Mouse (Mus musculus) thymus, adult 18-20 months (tissue): ENCODE results near the gene Ppih.
"Not testable (repeated sequence)": the region's sequence is repeated elsewhere in the genome, so short reads cannot be mapped to it uniquely, and the experiment has no call there.

Experiments
- DNase-seq, 2 experiments: peaks; one replicate each; pipeline ENCODE4 v3.0.0; 2022; ENCODE audit warnings: mixed read lengths in 2 of 2

The Ppih gene

DNA sequence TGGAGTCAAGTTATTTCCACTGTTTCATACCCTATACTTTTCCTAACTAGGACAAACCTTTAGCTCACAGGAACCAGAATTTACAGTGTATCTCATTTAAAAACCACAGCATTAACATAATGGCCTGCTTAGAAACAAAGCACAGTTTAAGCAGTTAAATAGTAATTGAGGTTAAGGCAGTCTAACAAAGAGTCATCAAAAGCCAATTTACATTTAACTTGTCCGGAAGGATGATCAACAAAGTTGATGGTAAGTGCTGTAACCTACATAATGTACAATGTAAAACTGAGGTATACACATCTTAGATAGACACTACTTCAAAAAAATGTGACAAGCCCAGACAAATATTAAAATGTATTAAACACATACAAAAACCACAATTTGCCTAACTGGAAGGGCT is 28.4 kb downstream of the Ppih start:
- DNase-seq: no peak

DNA sequence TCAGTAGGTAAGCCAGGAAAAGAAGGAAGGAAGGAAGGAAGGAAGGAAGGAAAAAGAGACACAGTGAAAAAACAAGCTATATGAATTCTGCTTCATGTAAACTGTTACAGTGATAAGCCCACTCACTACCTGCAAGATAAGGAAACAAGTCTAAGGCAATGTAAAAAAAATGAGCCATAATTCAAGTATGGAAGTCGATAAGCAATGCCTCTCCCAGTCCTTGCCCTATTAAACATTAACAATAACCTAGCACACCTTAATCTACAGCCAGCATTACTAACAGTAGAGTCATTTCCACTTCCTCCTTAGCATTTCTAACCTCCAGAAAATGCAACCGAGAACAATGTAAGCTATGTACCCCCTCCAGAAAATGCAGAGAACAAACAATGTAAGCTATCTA is 35.0 kb downstream of the Ppih start:
- no peak for DNase-seq

DNA sequence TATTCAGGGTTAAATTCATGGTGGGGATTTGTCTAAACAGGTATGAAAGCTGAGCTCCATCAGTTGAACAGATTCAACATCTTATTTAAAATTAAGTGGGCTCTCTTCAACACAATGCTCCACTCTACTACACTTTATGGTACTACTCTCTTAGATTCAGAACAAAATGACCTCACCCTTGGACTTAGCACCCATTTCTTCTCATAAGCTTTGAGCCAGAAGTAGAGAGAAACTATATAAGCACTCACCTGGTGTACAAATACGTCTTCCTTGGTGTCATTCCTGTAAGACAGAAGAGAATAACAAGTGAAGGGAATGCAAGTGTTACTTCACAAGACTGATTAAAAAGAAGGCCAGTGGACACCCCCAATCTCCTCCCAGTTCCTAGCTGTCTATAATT is 35.5 kb downstream of the Ppih start:
- DNase-seq: no peak

DNA sequence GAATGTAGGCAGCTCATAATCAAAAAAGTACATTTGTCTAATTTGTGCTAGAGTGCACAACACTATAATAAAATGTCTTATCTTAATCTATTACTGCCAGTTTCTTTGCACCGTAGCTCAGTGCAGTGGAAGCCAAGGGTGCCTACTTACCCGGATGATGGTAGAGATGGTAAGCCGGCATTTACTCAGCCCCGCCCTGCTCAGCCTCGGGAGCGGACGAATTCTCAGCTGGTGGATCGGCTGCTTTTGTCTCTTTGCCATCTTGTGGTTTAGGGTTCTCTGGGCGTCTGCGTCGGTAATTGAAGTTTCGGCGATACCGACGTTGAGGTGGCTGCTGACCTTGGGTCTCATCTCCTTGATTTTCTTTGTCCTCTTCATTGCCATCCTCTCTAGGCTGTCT is 41.6 kb downstream of the Ppih start:
- not testable (repeated sequence) for DNase-seq

DNA sequence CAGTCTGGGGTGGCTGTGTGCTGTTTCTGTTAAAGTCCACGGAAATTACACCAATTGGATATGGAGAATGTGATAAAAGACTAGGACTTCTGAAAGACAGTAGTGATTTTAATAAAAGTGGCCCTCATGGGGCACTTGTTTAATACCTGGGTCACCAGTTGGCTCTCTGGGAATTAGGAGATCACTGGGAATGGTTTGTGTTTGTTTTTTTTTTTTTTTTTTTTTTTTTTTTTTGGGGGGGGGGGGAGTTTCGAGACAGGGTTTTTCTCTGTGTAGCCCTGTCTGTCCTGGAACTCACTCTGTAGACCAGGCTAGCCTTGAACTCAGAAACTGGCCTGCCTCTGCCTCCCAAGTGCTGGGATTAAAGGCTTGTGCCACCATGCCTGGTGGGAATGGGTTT is 44.6 kb downstream of the Ppih start:
- no peak for DNase-seq

DNA sequence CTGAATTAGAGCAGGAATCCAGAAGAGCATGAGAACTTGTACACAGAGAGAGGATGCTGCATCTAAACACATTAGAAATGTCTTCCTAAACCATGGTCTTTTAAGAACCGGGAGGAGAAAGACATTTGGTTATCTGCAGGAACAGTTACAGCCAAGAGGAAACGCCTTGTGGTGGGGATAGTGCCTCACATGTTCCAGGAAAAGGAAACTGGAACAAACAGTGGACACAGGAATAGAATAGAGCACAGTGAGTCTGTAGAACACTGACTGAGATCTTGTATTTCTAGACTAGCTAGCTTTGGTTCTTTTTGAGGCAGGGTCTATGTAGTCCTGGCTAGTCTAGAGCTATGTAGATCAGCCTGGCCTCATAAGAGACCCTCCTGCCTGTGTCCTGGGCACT is 45.1 kb downstream of the Ppih start:
- DNase-seq: no peak

DNA sequence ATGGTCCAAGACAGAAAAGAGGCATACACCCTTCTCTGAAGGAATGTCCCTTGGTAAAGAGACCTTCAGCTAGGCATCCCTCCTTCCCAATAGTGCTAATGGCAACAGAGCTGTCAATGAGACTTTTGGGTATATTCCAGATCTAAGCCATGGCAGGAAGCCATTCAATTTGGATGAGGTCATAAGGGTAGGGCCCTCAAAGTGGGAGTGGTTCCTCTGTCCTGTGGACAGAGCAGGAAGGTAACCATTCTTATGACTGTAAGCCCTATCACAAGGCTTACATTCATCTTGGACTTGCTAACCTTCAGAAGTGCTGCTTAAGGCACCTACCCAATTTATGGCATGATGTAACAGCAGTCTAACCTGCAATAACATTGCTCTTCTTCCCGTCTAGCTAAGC is 45.7 kb downstream of the Ppih start:
- DNase-seq: no peak

DNA sequence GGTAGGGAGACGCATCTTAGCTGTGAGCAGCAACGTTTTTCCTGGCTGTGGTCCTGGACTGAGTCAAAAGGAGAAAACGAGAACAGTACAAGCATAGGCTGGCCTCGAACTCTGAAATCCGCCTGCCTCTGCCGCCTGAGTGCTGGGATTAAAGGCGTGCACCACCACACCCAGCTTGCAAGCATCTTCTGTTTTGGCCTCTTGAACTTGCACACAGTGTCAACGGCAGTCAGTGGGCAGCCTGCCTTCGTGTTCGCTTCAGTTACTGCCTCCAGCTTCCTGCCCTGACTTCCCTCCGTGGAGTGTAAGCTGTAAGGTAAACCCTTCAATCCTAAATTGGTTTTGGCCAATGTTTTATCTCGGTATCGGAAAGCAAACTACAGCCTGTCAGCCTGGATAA is 53.7 kb downstream of the Ppih start:
- DNase-seq: no peak

DNA sequence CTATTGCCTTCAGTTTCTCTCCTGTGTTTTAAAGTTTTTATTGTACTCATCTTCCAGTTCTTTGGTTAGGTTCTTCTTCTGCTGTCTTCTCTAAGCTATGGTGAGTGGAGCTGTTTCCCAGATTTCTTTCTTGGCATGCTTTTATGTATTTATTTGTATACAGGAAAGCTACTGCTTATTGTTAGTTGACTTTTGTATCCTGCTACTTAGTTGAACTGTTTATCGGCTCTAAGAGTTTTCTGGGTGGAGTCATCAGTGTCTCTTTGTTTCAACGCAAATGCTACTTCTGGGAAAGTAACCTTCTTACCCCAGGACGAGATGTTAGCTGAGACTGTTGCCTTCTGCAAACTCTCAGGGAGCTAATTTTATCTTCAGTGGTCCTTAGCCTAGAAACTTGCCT is 56.9 kb downstream of the Ppih start:
- DNase-seq: no peak

DNA sequence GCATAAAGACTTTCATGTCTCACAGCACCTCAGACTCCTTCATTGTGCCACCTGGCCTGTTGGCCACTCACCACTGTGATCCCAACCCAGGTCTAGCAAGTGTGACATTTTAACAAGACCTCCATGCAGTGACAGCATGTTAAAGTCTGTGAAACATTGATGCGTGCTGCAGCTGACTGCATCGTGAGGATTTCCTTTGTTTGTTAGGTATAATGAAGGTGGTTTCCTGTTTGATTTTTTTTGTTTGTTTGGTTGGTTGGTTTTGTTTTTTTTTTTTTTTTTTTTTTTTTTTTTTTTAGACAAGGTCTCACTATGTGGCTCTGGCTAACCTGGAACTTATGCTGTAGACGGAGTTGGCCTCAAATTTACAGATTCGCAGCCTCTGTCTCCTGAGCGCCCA is 57.9 kb downstream of the Ppih start:
- DNase-seq: no peak

DNA sequence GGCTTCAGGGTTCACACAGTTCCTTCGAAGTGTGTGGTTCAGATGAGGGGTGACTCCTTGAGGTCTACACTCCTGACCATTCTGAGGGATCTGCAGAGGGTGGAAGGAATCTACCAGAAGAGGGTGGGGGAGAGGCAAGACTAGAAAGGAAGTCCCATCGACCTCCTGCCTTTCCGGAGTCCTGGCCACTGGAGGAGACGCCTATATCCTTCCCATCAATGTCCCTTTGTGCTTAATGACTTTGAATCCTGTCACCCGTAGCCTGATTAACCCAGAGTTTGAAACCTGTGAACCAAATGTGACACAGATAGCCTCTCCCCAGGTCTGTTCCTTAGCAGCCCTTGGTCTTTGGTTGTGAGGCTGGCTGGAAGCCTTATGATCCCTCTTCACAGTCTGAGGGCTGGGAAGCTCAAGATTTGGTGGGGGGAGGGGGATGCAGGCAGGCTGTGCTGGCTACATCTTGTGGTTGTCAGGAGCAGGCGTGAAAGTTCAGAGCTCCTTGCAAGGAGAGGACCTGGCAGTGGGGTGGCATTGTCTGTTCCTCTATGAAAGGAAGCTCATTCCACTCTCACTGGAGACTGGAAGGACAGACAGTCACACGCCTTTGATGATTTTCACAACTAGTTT is 59.1 kb downstream of the Ppih start:
- no peak for DNase-seq

DNA sequence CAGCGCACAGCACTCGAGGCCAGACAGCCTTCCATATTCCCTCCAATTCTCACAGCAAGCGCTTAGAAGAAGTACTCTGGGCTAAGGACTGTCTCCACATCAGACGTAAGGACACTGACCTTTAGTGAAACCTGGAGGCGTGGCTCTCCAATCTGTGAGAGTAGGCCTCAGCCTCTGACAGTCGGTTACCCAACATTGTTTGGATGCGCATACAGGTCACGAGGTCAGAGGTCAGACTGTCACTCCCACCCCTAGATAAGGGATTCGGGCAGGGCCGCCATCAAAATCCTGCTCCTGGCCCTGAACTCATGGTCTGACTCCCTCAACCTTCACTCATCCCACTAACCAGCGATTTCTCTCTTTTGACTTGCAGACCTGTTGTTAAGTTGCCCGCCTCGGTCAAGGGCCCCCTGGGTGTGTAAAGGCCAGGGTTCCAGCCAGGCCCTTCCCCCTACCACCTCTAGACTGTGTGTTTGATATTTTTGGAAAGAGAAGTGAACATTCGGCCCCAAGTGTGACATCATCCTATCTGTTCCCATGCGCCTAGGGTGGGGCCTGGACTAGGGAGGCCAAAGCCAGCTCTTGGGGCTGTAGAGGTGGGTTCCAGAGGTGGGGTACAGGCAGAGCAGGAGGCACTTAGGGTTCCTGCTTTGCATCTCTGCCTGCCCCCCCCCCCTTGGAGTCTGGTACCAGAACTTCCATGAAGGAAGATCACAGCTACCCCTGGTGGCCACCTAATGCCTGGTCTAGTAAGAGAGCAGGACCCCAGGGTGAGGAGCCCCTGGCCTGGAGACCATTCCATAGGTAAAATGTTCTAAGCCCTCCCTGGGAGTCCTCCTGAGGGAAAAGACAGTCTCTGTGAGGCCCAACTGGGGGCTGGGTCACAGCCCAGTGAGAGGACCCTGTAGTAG is 60.7 kb downstream of the Ppih start:
- DNase-seq: no peak

DNA sequence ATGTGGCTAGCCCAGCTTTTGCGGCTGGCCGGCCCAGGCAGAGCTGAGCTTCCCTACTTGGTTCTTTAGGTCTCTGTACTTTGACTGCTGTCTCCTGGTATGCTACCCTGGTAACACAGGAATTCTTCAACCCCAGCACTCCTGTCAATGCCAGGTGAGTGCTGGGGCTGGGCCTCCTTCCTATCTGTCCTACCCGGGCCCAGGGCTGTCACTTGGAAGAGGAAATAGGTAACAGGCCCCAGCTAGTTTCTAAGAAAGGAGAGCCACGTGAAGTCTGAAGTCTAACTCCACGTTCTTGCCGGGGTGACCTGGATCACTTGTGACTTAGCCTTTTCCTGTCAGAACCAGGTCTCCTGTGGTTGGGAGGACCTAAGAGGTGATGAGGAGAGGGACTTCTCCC is 63.3 kb downstream of the Ppih start:
- no peak for DNase-seq

DNA sequence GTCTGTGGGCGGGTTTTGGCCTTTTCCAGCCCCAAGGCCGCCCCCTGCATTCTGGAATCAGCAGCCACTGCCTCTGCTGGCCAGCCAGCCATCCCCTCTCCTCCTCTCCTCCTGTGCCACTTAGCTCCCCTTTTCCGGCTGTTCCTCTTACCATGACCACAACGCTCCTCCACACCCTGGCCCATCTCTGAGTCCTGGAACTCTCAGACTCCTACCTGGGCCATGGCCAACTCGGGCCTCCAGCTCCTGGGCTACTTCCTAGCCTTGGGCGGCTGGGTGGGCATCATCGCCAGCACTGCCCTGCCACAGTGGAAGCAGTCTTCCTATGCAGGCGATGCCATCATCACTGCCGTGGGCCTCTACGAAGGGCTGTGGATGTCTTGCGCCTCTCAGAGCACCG is 65.0 kb downstream of the Ppih start, which contains the start of gene Cldn19:
TSS of gene Cldn19 (plus strand) at position 64 of the 400 bp plus-strand sequence.
- DNase-seq: no peak

DNA sequence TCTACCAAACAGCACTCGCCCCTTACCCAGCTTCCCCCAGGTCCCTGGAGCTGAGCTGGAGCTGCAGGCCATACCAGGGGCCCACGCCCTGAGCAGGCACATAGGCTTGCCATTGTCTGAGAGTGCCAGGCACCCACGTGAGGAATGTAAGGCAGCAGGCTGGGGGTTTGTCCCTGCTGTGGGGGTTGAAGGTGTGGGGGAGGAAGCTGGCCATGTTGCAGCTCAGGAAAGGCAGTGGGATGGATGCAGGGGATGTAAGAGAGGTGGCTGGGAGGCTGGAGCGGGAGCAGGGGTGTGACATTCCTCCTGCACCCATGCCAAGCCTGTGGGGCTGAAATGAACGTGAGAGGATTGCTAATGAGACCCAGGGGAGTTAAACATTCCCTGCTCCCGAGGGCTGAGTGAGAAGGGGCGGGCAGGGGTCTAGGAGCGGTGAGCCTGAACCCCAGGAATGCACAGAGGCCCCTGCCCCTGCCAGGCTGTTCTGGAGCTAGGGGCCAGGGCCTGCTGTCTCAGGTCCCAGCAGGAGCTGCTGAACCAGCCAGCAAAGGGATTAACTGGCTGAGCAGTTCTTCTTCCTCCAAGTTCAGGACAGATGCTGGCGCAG is 66.2 kb downstream of the Ppih start:
- DNase-seq: no peak

DNA sequence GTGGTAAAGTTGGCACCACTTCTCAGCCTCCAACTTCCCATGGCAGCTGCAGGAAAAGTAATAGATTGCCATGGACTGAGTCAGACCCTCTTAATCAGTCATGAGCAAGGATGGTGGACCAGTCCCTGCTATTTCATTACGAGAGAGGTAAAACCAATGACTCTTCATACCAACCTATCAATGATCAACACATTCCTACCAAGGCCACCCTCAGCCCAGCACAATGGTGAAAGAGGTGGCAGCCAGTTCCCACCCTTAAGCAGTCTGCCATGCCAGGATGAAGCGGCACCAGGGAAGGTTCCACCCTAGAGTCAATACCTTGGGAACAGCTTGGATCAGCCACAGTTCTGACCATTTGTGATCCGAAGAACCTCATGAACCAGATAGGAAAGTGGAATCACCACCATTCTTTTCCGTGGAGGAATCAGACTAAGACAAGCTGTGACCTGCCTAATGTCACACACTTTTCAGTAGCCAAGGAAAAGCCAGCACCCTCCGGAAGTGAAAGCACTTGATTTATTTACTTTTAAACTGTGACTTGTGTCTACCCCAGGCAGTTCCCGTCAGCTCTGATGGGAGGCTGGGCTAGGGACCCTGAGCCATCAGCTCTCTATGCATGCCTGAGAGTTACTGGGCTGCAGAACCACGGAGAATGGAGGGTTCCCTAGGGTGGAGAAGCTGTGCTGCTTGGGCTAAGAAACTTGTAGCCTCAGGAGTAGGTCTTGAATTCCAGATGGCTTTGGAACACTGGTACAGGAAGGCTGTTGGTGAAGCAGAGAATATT is 68.1 kb downstream of the Ppih start:
- no peak for DNase-seq
